Mouse (Mus musculus) spleen, adult 2 months (tissue): ENCODE measurements at regions not wholly inside any gene's neighbourhood (a gene's known extent, or its start where the extent isn't known, plus 50 kb on each side); places are given as distances from the start of the nearest gene placed in this dataset.

Source experiments
- CTCF ChIP-seq: fragments of 200-500 bp; IDR thresholded peaks from 2 replicates; pipeline ENCODE4 v1.5.1; 2011; ENCODE audit warnings: mild to moderate bottlenecking, inconsistent platforms; ENCODE audit not compliant: insufficient read depth, insufficient read length, insufficient replicate concordance; ENCODE audit errors: extremely low read depth
- POLR2A ChIP-seq: fragments of 200-500 bp; IDR thresholded peaks from 2 replicates; pipeline ENCODE4 v1.6.1; 2011; ENCODE audit warnings: low read depth, low read length, inconsistent platforms

DNA sequence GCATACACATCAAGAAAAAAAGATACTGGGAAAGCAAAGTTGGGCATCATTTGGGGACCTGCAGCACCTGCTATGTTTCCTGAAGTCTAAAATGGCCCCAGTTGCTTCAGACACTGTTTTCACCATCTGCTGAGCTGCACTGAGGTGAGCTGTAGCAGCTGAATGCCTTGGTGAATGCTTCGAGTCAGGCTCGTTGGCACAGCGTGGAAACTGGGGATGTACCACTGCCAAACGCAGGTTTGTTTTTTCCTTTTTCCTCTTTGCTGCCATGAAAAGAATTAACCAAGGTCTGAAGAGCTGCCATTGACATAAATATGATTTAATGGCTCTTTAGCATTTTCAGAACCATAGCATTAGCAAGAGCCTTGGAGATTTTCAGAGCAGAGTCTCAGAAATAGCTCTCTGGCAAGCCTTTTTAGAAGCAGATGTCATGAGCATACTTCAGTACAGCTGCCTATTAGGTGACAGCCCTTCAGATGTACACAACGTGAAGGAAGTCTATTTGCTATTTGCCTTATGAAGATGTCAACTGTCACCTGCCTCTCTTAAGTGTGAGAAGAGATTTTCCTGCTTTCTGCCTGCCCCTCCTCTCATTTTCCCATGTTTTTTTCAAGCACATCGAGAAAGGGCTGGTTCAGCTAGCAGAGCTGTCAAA, 155.4 kb downstream of the Dmrta1 start:
- TF ChIP-seq CTCF (no peak), POLR2A (no peak)
